ENCODE assay signal across 21 mouse cellular contexts in the genomic region with DNA sequence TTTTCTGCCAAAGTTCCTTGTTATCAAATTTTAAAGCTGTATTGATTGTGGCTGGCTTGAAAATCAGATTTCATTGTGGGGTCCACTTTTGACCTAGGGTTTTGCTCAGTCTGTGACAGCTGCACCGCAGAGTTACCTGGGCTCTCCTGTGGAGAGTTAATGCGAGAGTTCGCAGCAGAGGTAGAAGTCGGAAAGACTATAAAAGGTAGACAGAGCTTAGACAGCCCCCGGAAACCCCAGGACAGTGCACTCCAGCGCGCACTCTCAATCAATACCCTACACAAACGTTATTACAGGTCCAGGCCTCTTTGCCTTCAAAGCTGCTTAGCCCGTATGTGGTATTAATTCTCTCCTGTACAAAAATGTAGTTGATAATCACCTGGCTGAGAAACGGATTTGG.
DNase-seq lines count a peak whose midpoint lies in the region; ATAC-seq lines count a peak whose summit lies in the region.
"Had no signal": no experiment of that assay in that cellular context is flagged by ENCODE, and none has a peak within 500 bp of the region (broad histone marks: within the 10 kb centered on the region; RNA-seq: fewer than 3 reads in every experiment).

No protein-coding gene starts in this region.

- H3K4me3 ChIP-seq in forebrain, embryonic 13.5 days, result no peak overlapping the region
- H3K4me3 ChIP-seq in forebrain, embryonic 10.5 days, result no peak overlapping the region
- H3K4me3 ChIP-seq in hindbrain, embryonic 11.5 days (ENCODE audit: low read depth, low read length), result no peak overlapping the region
- H3K4me3 ChIP-seq in hindbrain, embryonic 14.5 days (replicated peaks; ENCODE audit: low read length), result no peak overlapping the region
- H3K4me3 ChIP-seq in midbrain, embryonic 14.5 days (replicated peaks; ENCODE audit: low read depth, low read length), result no peak overlapping the region
- H3K4me3 ChIP-seq in midbrain, embryonic 11.5 days (ENCODE audit: low read depth, low read length), result no peak overlapping the region
- H3K4me3 ChIP-seq: embryonic facial prominence, embryonic 10.5 days; heart, adult 2 months; heart, embryonic 15.5 days had no signal

- no peaks in the 10 kb centered on the region for H3K27me3 ChIP-seq in forebrain, embryonic 13.5 days
- no peaks in the 10 kb centered on the region for H3K27me3 ChIP-seq in forebrain, embryonic 10.5 days (ENCODE audit: poor library complexity, severe bottlenecking)
- no peaks in the 10 kb centered on the region for H3K27me3 ChIP-seq in hindbrain, embryonic 11.5 days (ENCODE audit: control insufficient read depth, insufficient read depth, low read length)
- no peaks in the 10 kb centered on the region for H3K27me3 ChIP-seq in hindbrain, embryonic 14.5 days (ENCODE audit: control insufficient read depth, insufficient read depth, low read length)
- H3K27me3 ChIP-seq in midbrain, embryonic 14.5 days (ENCODE audit: control insufficient read depth, insufficient read depth, low read length), result no peaks in the 10 kb centered on the region
- H3K27me3 ChIP-seq in midbrain, embryonic 11.5 days (ENCODE audit: control insufficient read depth, insufficient read depth, low read length), result no peaks in the 10 kb centered on the region
- H3K27me3 ChIP-seq: heart, embryonic 15.5 days had no signal

- ATAC-seq in cerebellum, adult (ENCODE audit: insufficient number of reproducible peaks, low FRiP score, low TSS enrichment), result no peak
- peak; percentile 22; the same call in 1 of the 2 replicates for ATAC-seq in forebrain, embryonic 13.5 days
- ATAC-seq in hindbrain, embryonic 11.5 days (ENCODE audit: low FRiP score), result peak; percentile 46; the same call in 1 of the 2 replicates
- no peak for ATAC-seq in hindbrain, embryonic 14.5 days (ENCODE audit: low FRiP score)
- ATAC-seq in midbrain, embryonic 14.5 days (ENCODE audit: low FRiP score, low TSS enrichment), result no peak
- no peak for ATAC-seq in midbrain, embryonic 11.5 days (ENCODE audit: low FRiP score)
- ATAC-seq: CD4-positive, CD25-positive, alpha-beta regulatory T cell, adult 4 months; intestine, embryonic 16.5 days had no signal

- H3K4me2 ChIP-seq in forebrain, embryonic 13.5 days, result no peak overlapping the region
- no peak overlapping the region for H3K4me2 ChIP-seq in hindbrain, embryonic 11.5 days (replicated peaks; ENCODE audit: low read depth, low read length)
- H3K4me2 ChIP-seq in hindbrain, embryonic 14.5 days (replicated peaks), result no peak overlapping the region
- no peak overlapping the region for H3K4me2 ChIP-seq in midbrain, embryonic 14.5 days (ENCODE audit: low read length)
- H3K4me2 ChIP-seq in midbrain, embryonic 11.5 days, result no peak overlapping the region
- H3K4me2 ChIP-seq: heart, embryonic 11.5 days; heart, embryonic 15.5 days had no signal

- H3K4me1 ChIP-seq in forebrain, embryonic 13.5 days, result no peaks in the 10 kb centered on the region
- H3K4me1 ChIP-seq in forebrain, embryonic 10.5 days, result no peaks in the 10 kb centered on the region
- no peaks in the 10 kb centered on the region for H3K4me1 ChIP-seq in hindbrain, embryonic 11.5 days (replicated peaks; ENCODE audit: control insufficient read depth, insufficient read depth, low read length)
- H3K4me1 ChIP-seq in hindbrain, embryonic 14.5 days (replicated peaks; ENCODE audit: control insufficient read depth, insufficient read depth, low read length), result peaks cover 6% of the 10 kb centered on the region; the same call in 1 of the 2 replicates
- H3K4me1 ChIP-seq in midbrain, embryonic 14.5 days (ENCODE audit: control insufficient read depth, insufficient read depth, low read length), result 0 out of 2 replicates have a peak, but pooled peaks cover 6% of the 10 kb centered on the region
- no peaks in the 10 kb centered on the region for H3K4me1 ChIP-seq in midbrain, embryonic 11.5 days (ENCODE audit: control insufficient read depth, insufficient read depth, low read length)
- H3K4me1 ChIP-seq: embryonic facial prominence, embryonic 10.5 days; heart, embryonic 15.5 days had no signal

- 85% methylated on average over 10 of the region's 10 CpGs for WGBS in forebrain, embryonic 13.5 days
- 91% methylated on average over 10 of the region's 10 CpGs for whole genome bisulfite sequencing in forebrain, embryonic 10.5 days
- WGBS in hindbrain, embryonic 11.5 days, result 82% methylated on average over 10 of the region's 10 CpGs
- 78% methylated on average over 10 of the region's 10 CpGs for WGBS in hindbrain, embryonic 14.5 days
- WGBS in midbrain, embryonic 14.5 days, result 80% methylated on average over 10 of the region's 10 CpGs
- 82% methylated on average over 10 of the region's 10 CpGs for WGBS in midbrain, embryonic 11.5 days

- H3K36me3 ChIP-seq in forebrain, embryonic 13.5 days (ENCODE audit: poor library complexity, severe bottlenecking), result no peaks in the 10 kb centered on the region
- H3K36me3 ChIP-seq in forebrain, embryonic 10.5 days (replicated peaks), result no peaks in the 10 kb centered on the region
- H3K36me3 ChIP-seq in hindbrain, embryonic 11.5 days (ENCODE audit: control insufficient read depth, insufficient read depth, low read length), result no peaks in the 10 kb centered on the region
- H3K36me3 ChIP-seq in hindbrain, embryonic 14.5 days (replicated peaks; ENCODE audit: control insufficient read depth, insufficient read depth), result no peaks in the 10 kb centered on the region
- H3K36me3 ChIP-seq in midbrain, embryonic 14.5 days (ENCODE audit: control insufficient read depth, insufficient read depth, low read length), result no peaks in the 10 kb centered on the region
- no peaks in the 10 kb centered on the region for H3K36me3 ChIP-seq in midbrain, embryonic 11.5 days (ENCODE audit: control insufficient read depth, insufficient read depth, low read length)
- H3K36me3 ChIP-seq: embryonic facial prominence, embryonic 10.5 days; G1E; heart, embryonic 15.5 days had no signal

- peak; percentile 7 for DNase-seq in cerebellum, adult 11-12 months
- no peak for DNase-seq in forebrain, embryonic 10.5 days (ENCODE audit: extremely low spot score, low spot score)
- DNase-seq in hindbrain, embryonic 11.5 days (ENCODE audit: low spot score), result no peak
- DNase-seq in hindbrain, embryonic 14.5 days (ENCODE audit: low spot score), result no peak
- DNase-seq in midbrain, embryonic 14.5 days, result peak; percentile 9
- no peak for DNase-seq in midbrain, embryonic 11.5 days (ENCODE audit: low spot score, missing footprints)
- DNase-seq: adrenal gland, adult 8-10 months; adrenal gland, postnatal 36 days; B cell, adult 2 months; gastrocnemius, postnatal 14 days; heart, adult 2 months; heart, postnatal 14 days; kidney, adult 2 months had no signal

- no peaks in the 10 kb centered on the region for H3K9me3 ChIP-seq in forebrain, embryonic 13.5 days (replicated peaks)
- no peaks in the 10 kb centered on the region for H3K9me3 ChIP-seq in forebrain, embryonic 10.5 days
- no peaks in the 10 kb centered on the region for H3K9me3 ChIP-seq in hindbrain, embryonic 11.5 days (ENCODE audit: control insufficient read depth, low read length)
- H3K9me3 ChIP-seq in hindbrain, embryonic 14.5 days (ENCODE audit: control insufficient read depth, low read length), result no peaks in the 10 kb centered on the region
- H3K9me3 ChIP-seq in midbrain, embryonic 14.5 days (ENCODE audit: control insufficient read depth, low read length), result no peaks in the 10 kb centered on the region
- no peaks in the 10 kb centered on the region for H3K9me3 ChIP-seq in midbrain, embryonic 11.5 days (ENCODE audit: control insufficient read depth, low read length)
- H3K9me3 ChIP-seq: embryonic facial prominence, embryonic 10.5 days; G1E; heart, embryonic 15.5 days had no signal

- no peak overlapping the region for H3K9ac ChIP-seq in forebrain, embryonic 13.5 days
- no peak overlapping the region for H3K9ac ChIP-seq in hindbrain, embryonic 11.5 days (ENCODE audit: low read depth, low read length)
- H3K9ac ChIP-seq in hindbrain, embryonic 14.5 days, result no peak overlapping the region
- H3K9ac ChIP-seq in midbrain, embryonic 14.5 days (replicated peaks; ENCODE audit: low read length), result no peak overlapping the region
- no peak overlapping the region for H3K9ac ChIP-seq in midbrain, embryonic 11.5 days (ENCODE audit: low read length)
- H3K9ac ChIP-seq: heart, embryonic 15.5 days had no signal

- H3K27ac ChIP-seq in forebrain, embryonic 13.5 days, result 0 out of 2 replicates have a peak overlapping the region, but pooled peaks have one; percentile 5
- no peak overlapping the region for H3K27ac ChIP-seq in forebrain, embryonic 10.5 days
- no peak overlapping the region for H3K27ac ChIP-seq in hindbrain, embryonic 11.5 days (ENCODE audit: low read depth, low read length)
- H3K27ac ChIP-seq in hindbrain, embryonic 14.5 days, result no peak overlapping the region
- no peak overlapping the region for H3K27ac ChIP-seq in midbrain, embryonic 14.5 days (replicated peaks; ENCODE audit: low read depth, low read length)
- H3K27ac ChIP-seq in midbrain, embryonic 11.5 days (ENCODE audit: low read depth, low read length), result no peak overlapping the region
- H3K27ac ChIP-seq: embryonic facial prominence, embryonic 10.5 days; heart, adult 2 months; heart, embryonic 15.5 days had no signal

Comparison
In these comparisons a context has a peak if more than half of its experiments do, and no peak if none do; other contexts are left out.
1. DNase-seq: peak in cerebellum, adult 11-12 months (single experiment) and midbrain, embryonic 14.5 days (single experiment); none in forebrain, embryonic 10.5 days (single experiment), hindbrain, embryonic 11.5 days (single experiment), hindbrain, embryonic 14.5 days (single experiment) and midbrain, embryonic 11.5 days (single experiment).
2. ATAC-seq: peak in forebrain, embryonic 13.5 days (single experiment) and hindbrain, embryonic 11.5 days (single experiment); none in cerebellum, adult (single experiment), hindbrain, embryonic 14.5 days (single experiment), midbrain, embryonic 14.5 days (single experiment) and midbrain, embryonic 11.5 days (single experiment).